Mouse (Mus musculus): ENCODE results near the gene Rgcc. TPM values are rescaled to one million over a fixed set of nuclear protein-coding genes. Genes with fewer than 3 reads are reported as not detected.

Rgcc gene
- total RNA-seq, 2 experiments from 2014 or later: 11.7 to 12.4 TPM

- peak; percentile 89 for ATAC-seq (ENCODE audit: poor library complexity, severe bottlenecking)
These were observed 58.2 kb downstream of the Rgcc start for GRCm38 (mm10) chr14:79243038-79243883.

GRCm38 (mm10) chr14:79242386-79242720, 59.1 kb downstream of the Rgcc start:
- ATAC-seq (ENCODE audit: poor library complexity, severe bottlenecking): no peak

GRCm38 (mm10) chr14:79241656-79242385, 59.6 kb downstream of the Rgcc start:
- no peak for ATAC-seq (ENCODE audit: poor library complexity, severe bottlenecking)

GRCm38 (mm10) chr14:79241057-79241570, 60.3 kb downstream of the Rgcc start:
- no peak for ATAC-seq (ENCODE audit: poor library complexity, severe bottlenecking)

- no peak for ATAC-seq (ENCODE audit: poor library complexity, severe bottlenecking)
These were observed 62.0 kb downstream of the Rgcc start for GRCm38 (mm10) chr14:79239402-79239801.

Other genes starting within 250 kb of the Rgcc start
- not detected in 2 replicates for gene Zfp957, start 54.3 kb downstream of the Rgcc start, total RNA-seq (2015)
- gene Zfp957, start 54.3 kb downstream of the Rgcc start, total RNA-seq (2017): not detected in 2 replicates
- 41.7 and 51.0 TPM in 2 replicates for gene Naa16, start 89.1 kb upstream of the Rgcc start, total RNA-seq (2015)
- 30.3 and 44.1 TPM in 2 replicates for gene Naa16, start 89.1 kb upstream of the Rgcc start, total RNA-seq (2017)
- 4.6 and 6.5 TPM in 2 replicates for gene Mtrf1, start 96.1 kb upstream of the Rgcc start, total RNA-seq (2015)
- gene Mtrf1, start 96.1 kb upstream of the Rgcc start, total RNA-seq (2017): 12.6 and 13.7 TPM in 2 replicates
- gene Kbtbd7, start 124.9 kb upstream of the Rgcc start, total RNA-seq (2015): 24.5 and 26.7 TPM in 2 replicates
- 20.5 and 23.0 TPM in 2 replicates for gene Kbtbd7, start 124.9 kb upstream of the Rgcc start, total RNA-seq (2017)
- 6.6 and 8.3 TPM in 2 replicates for gene Kbtbd6, start 150.2 kb upstream of the Rgcc start, total RNA-seq (2015)
- 7.4 and 8.0 TPM in 2 replicates for gene Kbtbd6, start 150.2 kb upstream of the Rgcc start, total RNA-seq (2017)
- gene Elf1, start 179.5 kb upstream of the Rgcc start, total RNA-seq (2015): 66.4 and 69.3 TPM in 2 replicates
- 138 and 142 TPM in 2 replicates for gene Elf1, start 179.5 kb upstream of the Rgcc start, total RNA-seq (2017)
- 31.4 and 38.6 TPM in 2 replicates for gene Wbp4, start 179.9 kb upstream of the Rgcc start, total RNA-seq (2015)
- 72.6 and 75.8 TPM in 2 replicates for gene Wbp4, start 179.9 kb upstream of the Rgcc start, total RNA-seq (2017)

All from megakaryocyte, adult 5-6 weeks (primary cell).